Mouse (Mus musculus): ENCODE data around the gene Aftph.

The Aftph gene

GRCm38 (mm10) chr11:20723572-20723971 lies 17.8 kb downstream of the Aftph start:
- no peak for DNase-seq

GRCm38 (mm10) chr11:20712068-20712671 lies 29.2 kb downstream of the Aftph start:
- DNase-seq, result no peak

DNA sequence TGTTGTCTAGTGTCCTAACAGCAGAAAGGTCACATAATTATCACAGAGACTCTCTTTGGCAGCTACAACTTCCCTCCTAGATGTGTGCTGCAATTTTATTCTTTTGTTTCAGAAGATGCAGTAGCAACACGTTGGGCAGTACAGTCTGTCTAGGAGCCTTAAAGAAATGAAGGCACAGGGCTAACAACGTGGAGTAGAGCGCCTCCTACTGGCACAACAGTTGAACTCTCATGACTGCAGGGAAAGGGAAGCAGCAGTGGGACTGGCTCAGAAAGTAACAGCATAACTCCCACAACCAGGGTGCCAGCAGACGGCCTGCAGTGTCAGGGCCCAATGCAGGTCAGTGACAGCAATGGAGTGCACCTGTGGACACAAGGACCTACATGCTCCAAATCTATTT lies 50.4 kb downstream of the Aftph start:
- DNase-seq, result peak; percentile 69

DNA sequence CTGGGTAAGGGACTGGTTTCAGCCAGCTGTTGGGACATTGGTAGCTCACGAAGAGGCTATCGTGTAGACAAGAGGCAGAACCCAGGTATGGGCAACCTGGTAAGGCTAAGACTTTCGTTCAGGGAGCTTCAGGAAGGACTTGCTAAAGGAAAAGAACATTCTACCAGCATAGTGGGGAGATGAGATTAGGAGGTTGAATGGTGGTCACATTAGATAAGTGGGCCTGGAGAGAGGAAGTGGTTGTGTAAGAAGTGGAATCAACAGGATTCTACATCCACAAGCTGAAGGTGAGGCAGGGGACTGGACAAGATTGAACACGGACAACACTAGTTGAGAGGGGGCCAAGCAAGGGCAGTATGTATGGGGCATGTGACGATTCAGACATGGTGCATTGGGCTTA lies 59.7 kb downstream of the Aftph start:
- DNase-seq, result no peak

GRCm38 (mm10) chr11:20680781-20681180 lies 60.6 kb downstream of the Aftph start:
- no peak for DNase-seq

- DNase-seq, result no peak
Measured at GRCm38 (mm10) chr11:20679396-20679795, 62.0 kb downstream of the Aftph start.

DNA sequence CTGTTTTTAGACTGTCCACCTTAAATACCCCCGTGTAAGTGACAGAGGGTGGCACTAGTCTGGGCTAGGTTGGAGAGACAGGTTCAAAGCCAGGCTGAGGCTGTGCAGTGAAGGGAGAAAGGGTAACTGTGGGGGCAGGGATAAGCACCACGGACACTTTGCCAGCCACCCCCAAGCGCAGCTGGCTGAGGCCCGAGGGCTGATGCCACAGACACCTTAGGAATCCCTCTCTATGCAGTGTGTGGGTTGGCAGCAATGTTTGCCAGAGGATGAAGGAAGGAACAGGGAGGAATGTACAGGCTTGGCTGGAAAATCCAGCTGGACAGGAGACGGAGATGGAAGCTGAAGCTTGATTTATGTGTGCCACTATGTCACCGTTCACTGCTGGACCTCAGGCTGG lies 68.9 kb downstream of the Aftph start:
- no peak for DNase-seq

GRCm38 (mm10) chr11:20671789-20672392 lies 69.5 kb downstream of the Aftph start:
- no peak for DNase-seq

DNA sequence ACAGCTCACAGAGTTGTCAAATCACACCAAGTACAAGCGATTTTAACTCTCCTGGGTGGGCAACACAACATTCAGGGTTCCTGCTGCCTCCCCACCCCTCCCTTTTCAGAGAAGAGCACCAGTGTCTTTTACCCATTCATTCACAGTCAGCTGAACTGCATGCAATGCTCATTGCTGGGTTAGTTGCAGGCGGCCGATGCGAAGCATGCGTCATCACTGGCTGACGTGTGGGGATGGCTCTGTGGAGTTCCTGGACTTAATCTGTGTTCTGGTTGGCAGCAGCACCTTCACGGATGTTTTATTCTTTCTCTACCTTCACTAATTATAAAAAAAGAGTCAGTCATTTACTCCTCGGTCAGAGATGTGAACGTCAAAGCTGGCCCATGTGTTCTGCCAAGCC lies 76.5 kb downstream of the Aftph start:
- no peak for DNase-seq

GRCm38 (mm10) chr11:20663580-20664198 lies 77.7 kb downstream of the Aftph start:
- no peak for DNase-seq

GRCm38 (mm10) chr11:20662811-20663210 lies 78.6 kb downstream of the Aftph start:
- DNase-seq, result no peak

DNA sequence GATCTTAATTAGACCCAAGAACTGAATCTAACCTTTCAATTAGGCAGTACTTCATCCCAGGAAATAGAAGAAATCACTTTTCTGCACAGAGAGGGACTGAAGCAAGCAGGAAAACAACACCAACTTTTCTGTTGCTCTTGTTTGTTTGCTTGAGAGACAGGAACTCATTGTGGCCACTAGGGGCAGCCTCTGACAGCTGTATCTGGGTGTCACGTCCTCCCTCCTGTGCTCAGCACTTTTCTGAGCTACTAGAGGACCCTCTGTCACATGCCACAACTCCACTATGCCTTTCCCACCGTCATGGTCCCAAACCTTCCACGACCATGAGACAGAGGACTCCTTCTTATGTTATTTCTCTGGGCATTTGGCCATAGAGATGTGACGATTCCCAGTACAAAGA lies 79.7 kb downstream of the Aftph start:
- DNase-seq, result peak; percentile 60

GRCm38 (mm10) chr11:20660111-20661097 lies 81.0 kb downstream of the Aftph start:
- no peak for DNase-seq

- DNase-seq, result no peak
Measured at GRCm38 (mm10) chr11:20659094-20659493, 82.3 kb downstream of the Aftph start.

- no peak for DNase-seq
Measured at GRCm38 (mm10) chr11:20656711-20657057, 84.7 kb downstream of the Aftph start.

DNA sequence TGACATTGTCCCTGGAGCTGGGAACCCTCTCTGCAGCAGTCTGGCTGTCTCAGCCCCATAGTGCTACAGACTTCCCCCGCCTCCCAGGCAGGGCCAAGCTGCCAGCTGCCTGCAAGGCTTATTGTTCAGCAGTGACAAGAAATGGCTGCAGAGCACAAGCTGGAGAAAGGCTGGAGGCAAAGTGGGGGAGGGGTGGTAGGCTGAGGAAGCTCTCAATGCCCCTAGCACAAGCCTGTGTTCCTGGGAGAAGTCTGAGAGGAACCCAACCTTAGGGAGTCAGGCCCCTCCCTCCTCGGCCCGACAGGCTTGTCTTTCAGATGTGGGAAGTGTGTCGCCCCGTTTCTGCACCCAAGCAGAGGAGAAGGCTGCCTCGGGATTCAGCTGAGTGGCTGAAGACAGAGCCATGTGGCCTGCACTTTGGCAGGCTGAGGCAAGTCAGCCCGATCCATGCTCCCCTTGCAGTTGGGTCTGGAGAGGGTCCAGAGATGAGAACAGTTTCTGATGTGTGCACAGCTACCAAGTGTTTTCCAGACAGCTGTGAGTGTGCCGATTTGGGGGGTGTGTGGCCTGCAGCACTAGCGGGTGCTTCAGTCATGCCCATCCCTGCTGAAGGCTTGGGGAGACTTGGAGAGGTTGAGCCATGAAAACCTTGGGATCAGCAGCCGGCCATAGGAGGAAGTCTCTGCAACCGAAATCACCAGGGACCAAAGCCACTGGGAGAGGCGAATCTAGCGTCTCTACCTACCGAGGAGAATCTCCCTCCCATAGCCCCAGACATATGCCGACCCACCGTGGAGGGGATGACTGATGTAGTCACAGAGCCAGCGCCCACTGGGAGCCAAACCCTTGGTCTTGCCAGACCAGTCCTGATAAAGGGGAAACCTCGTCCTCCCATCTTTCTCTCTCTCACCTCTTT lies 85.3 kb downstream of the Aftph start:
- peak; percentile 39 for DNase-seq

DNA sequence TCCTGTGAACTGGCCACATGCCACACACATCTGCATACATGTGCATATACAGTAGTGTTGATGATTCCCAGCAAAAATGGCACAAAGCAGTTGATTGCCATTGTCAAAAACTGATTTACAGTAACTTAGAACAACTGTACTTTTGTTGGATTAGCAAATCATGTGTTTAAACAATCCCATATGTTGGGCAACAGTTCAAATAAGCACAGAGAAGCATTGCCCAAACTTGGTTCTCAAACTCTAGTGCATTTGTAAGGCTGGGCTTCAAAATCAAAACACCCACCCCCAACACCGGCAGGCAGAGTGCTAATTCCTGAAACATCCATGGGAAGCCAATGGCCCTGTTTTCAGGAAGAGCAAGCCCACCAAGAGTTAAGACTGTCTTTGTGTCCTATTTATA lies 90.2 kb downstream of the Aftph start:
- no peak for DNase-seq

DNA sequence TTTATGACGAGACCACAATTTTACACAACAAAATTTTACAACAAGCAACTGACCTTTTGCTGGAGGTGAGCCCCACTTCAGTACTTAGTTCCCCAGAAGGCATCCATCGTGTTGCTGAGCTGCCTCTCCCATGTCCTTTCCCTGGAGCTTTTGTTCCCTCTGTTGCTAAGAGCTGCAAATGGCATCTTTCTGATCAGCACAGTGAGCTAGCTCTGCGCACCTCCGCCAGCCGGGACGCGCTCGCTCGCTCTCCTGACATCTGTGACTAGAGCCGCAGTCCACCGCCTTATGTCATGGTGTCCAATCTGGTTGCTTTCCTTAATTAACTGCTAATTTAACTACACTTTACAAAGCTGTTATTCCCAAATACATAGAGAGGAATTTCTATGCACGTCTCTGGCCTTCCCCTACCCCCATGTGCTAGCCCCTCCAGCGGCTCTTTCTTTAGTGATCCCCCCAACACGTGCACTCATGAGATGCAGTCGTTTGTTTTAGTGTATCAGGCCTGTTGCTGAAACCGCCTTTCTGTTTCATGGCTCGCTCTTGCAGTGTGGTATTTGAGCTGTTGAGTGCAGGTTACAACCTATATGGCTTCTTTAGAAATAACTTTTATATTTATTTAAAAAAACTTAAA lies 91.3 kb downstream of the Aftph start:
- no peak for DNase-seq

DNA sequence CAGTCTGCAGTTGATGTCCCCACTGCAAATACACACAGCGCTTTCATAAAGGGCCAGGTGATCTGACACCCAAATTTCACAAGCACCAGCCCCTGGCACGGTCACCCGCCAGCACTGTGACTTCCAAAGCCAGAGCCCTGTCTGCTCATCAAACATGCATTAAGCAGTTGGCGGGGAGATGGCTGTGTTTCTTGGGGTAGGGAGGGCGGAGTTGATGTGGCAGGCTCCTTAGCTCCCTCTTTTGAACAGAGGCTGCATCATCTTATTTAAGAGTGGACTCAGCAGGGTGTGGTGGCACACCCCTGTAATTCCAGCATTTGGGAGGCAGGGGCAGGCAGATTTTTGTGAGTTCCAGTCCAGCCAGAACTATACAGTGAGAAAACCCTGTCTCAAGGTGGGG lies 91.9 kb downstream of the Aftph start:
- DNase-seq, result no peak

DNA sequence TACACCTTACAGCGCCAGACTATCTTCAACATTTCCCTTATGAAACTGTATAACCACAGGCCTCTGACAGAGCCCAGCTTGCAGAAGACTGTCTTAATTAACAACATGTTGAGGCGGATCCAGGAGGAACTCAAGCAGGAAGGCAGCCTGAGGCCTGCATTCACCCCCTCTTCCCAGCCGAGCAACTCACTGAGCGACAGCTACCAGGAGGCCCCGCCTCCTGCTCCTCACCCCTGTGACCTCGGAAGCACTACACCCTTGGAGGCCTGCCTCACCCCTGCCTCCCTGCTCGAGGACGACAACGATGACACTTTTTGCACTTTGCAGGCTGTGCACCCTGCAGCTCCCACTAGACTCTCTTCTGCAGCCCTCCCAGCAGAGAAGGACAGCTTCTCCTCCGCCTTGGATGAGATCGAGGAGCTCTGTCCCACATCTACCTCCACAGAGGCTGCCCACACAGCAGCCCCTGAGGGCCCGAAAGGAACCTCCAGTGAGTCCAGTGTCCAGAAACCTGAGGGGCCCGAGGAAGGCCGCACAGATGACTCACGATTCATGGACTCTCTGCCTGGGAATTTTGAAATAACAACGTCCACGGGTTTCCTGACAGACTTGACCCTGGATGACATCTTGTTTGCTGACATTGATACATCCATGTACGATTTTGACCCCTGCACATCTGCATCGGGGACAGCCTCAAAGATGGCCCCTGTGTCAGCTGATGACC lies 93.3 kb downstream of the Aftph start:
- peak; percentile 13 for DNase-seq

All from liver (tissue).